Mouse (Mus musculus): Measurements from ENCODE around the gene Gsg1l.

- no peak for TF ChIP-seq CTCF (IDR thresholded peaks at IDR 0.05; ENCODE audit: low read depth)
- no peak for TF ChIP-seq EP300 (IDR thresholded peaks at IDR 0.05; ENCODE audit: low read depth)
These were observed 113.1 kb downstream of the Gsg1l start for GRCm38 (mm10) chr7:125969076-125969475.

Measured in liver, embryonic 14.5 days (tissue).